Mouse (Mus musculus) hindbrain, embryonic 11.5 days (tissue): ENCODE results near the gene Lat. TPM values are rescaled to one million over a fixed set of nuclear protein-coding genes. Genes with fewer than 3 reads are reported as not detected.

Experiments used
- ATAC-seq: fragments of 200-750 bp; cut with Nextera tagmentation; 2 replicates; pipeline ENCODE4 v1.8.0; 2017; ENCODE audit warnings: mild to moderate bottlenecking, moderate TSS enrichment, moderate library complexity; ENCODE audit not compliant: low FRiP score
- DNase-seq: peaks from one replicate; pipeline ENCODE4 v3.0.0-alpha.2; 2015; ENCODE audit warnings: low spot score
- H3K27ac ChIP-seq: fragments of 300-500 bp; sonication (generic); 2 replicates; pipeline ENCODE4 v1.5.1; 2014; ENCODE audit warnings: mild to moderate bottlenecking, low read depth, low read length
- H3K27me3 ChIP-seq: fragments of 300-500 bp; sonication (generic); 2 replicates; pipeline ENCODE4 v1.6.1; 2014; ENCODE audit warnings: mild to moderate bottlenecking, low read length, moderate library complexity, mixed read lengths; ENCODE audit not compliant: control insufficient read depth, insufficient read depth
- H3K36me3 ChIP-seq: fragments of 300-500 bp; sonication (generic); 2 replicates; pipeline ENCODE4 v1.6.1; 2014; ENCODE audit warnings: mild to moderate bottlenecking, low read length, moderate library complexity, mixed read lengths; ENCODE audit not compliant: control insufficient read depth, insufficient read depth
- H3K4me1 ChIP-seq: fragments of 300-500 bp; sonication (generic); replicated peaks from 2 replicates; pipeline ENCODE4 v1.6.1; 2014; ENCODE audit warnings: low read length, mixed read lengths; ENCODE audit not compliant: control insufficient read depth, insufficient read depth
- H3K4me2 ChIP-seq: fragments of 300-500 bp; sonication (generic); replicated peaks from 2 replicates; pipeline ENCODE4 v1.6.1; 2014; ENCODE audit warnings: mild to moderate bottlenecking, low read depth, low read length
- H3K4me3 ChIP-seq: fragments of 300-500 bp; sonication (generic); 2 replicates; pipeline ENCODE4 v1.5.1; 2014; ENCODE audit warnings: low read depth, low read length
- H3K9ac ChIP-seq: fragments of 300-500 bp; sonication (generic); 2 replicates; pipeline ENCODE4 v1.6.1; 2014; ENCODE audit warnings: low read depth, low read length
- H3K9me3 ChIP-seq: fragments of 300-500 bp; sonication (generic); 2 replicates; pipeline ENCODE4 v1.6.1; 2016; ENCODE audit warnings: low read length; ENCODE audit not compliant: control insufficient read depth
- WGBS: fragments of 180-500 bp; shearing (Covaris S2); extraction: QIAGEN DNeasy Blood & Tissue Kit; methylation state at CpG from one replicate; pipeline ENCODE4 v1.1.7; 2014; 5-methylcytosine and 5-hydroxymethylcytosine counted together
- polyA plus RNA-seq: library from polyadenylated mRNA; unstranded; fragments of >200 nt; fragmentation: Nextera tagmentation; extraction: Ambion mirVana; gene quantifications from 2 replicates; pipeline ENCODE4 v1.2.1, GENCODE M21; 2014

Lat gene
- polyA plus RNA-seq, 1 experiment from 2014 or later = 3.0 TPM

DNA sequence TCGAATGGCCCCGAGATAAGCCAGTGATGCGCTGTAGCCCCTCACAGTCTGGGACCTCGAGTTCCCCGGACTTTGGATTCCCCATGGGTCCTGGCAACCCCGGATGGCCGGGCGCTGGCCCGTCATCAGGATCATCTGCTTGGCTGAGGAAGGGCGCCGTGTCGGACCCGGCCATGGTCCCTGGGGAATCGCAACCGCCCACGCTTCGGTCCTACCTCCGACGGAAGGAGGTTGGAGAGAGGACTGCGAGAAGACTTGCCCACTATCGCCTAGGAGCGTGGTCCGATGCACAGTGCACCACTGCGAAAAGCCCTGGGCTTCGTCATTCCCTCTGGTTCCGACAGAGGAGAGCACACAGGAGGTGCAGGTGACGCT lies 7.5 kb upstream of the Lat start:
- Histone ChIP-seq H3K27ac (no peak overlapping the region), H3K36me3 (no peaks in the 10 kb centered on the region), H3K9me3 (no peaks in the 10 kb centered on the region), H3K4me2 (peak overlapping the region; percentile 95), H3K4me1 (peaks cover 7% of the 10 kb centered on the region), H3K27me3 (no peaks in the 10 kb centered on the region), H3K9ac (peak overlapping the region; percentile 91), H3K4me3 (peak overlapping the region; percentile 89)
- DNase-seq = no peak
- peak; percentile 75 for ATAC-seq
- under 1% methylated on average over 27 of the region's 27 CpGs for WGBS

DNA sequence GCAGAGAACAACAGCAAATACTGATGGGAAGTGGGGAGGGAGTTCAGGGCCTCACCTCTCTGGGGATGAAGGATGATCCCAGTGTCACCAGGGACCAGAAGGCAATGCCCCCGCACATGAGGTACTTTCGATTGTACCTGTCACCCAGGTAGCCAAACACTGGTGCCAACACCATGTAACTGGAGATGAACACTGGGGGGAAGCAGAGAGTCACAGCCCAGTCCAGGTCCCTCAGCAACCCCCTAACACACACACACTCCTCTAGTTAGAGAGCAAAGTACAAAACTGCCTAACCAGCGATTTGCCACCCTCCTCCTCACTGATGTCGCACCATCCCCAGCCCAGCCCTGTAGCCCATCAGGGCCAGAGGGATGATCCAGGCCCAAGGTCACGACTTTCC lies 5.6 kb upstream of the Lat start:
- 75% methylated on average over 5 of the region's 5 CpGs for WGBS
- Histone ChIP-seq H3K4me1 (peaks cover 7% of the 10 kb centered on the region), H3K9ac (no peak overlapping the region), H3K27me3 (no peaks in the 10 kb centered on the region), H3K4me2 (no peak overlapping the region), H3K9me3 (no peaks in the 10 kb centered on the region), H3K36me3 (no peaks in the 10 kb centered on the region), H3K27ac (no peak overlapping the region), H3K4me3 (no peak overlapping the region)
- DNase-seq (no peak), ATAC-seq (no peak)

DNA sequence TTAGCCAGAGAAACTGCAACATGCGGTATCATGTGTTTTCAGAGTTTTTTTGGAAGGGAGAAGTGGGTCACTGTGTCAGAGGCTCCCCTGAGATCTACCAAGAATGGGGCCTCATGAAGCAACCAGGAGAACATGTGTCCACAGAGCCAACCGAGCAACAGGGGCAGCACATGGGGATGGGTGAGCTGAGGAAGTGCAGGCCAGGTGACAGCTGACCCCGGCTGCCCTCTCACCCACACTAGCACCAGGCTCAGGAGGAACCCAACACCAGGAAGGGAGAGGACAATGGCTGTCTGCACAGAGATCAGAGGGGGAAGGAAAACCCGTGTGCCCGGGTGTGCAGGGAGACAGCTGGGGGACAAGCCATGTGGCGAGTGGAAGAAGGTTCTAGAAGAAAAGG lies 5.2 kb upstream of the Lat start:
- no peaks in the 10 kb centered on the region for H3K27me3 ChIP-seq
- no peaks in the 10 kb centered on the region for H3K36me3 ChIP-seq

DNA sequence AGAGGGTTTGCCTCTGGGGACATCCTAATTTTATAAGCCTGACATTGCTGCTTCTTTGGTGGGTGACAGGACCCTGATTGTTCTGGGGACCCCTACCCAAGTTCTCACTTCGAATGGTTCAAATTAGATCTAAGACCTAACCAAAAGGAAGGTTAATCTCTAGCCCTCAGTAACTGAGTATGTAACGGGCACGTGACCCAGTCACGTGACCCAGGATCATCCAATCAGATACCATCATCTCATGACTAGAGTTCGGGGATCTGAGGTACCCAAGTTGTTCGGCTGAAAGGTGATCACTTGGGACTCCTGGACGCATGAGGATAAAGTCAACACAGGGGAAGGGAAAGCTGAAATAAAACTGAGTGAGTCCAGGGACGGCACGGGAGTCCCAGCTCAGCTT lies 3.6 kb upstream of the Lat start:
- Histone ChIP-seq H3K4me1 (peaks cover 7% of the 10 kb centered on the region), H3K9me3 (no peaks in the 10 kb centered on the region), H3K36me3 (no peaks in the 10 kb centered on the region), H3K4me2 (no peak overlapping the region), H3K9ac (no peak overlapping the region), H3K27ac (no peak overlapping the region), H3K27me3 (no peaks in the 10 kb centered on the region), H3K4me3 (no peak overlapping the region)
- no peak for ATAC-seq
- DNase-seq = no peak
- 90% methylated on average over 9 of the region's 9 CpGs for WGBS

More for the DNA sequence above, 5.2 kb upstream of the Lat start:
- ATAC-seq = no peak
- Histone ChIP-seq H3K4me3 (no peak overlapping the region), H3K4me1 (peaks cover 7% of the 10 kb centered on the region), H3K27ac (no peak overlapping the region), H3K9ac (no peak overlapping the region), H3K4me2 (no peak overlapping the region), H3K9me3 (no peaks in the 10 kb centered on the region)
- 83% methylated on average over 6 of the region's 6 CpGs for WGBS
- no peak for DNase-seq

DNA sequence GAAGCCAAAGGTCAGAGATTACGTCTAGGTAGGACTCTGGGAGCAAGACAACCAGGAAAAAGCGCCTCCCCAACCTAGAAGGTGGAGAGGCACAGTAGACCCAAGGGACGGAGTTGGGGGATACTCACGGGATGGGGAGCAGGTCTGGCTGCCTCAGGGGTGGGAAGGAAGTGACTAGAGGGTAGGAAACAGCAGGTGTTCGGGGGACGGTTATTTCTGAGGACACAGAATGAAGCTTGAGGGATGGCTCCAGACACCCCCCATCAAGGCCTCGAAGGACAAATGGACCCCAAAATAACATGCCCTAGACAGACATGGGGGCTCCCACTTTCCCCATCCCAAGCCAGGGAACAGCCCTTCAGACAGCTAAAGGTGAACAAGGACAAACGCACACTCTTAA lies 1.0 kb downstream of the Lat start:
- Histone ChIP-seq H3K36me3 (no peaks in the 10 kb centered on the region), H3K9me3 (no peaks in the 10 kb centered on the region), H3K27ac (no peak overlapping the region)

DNA sequence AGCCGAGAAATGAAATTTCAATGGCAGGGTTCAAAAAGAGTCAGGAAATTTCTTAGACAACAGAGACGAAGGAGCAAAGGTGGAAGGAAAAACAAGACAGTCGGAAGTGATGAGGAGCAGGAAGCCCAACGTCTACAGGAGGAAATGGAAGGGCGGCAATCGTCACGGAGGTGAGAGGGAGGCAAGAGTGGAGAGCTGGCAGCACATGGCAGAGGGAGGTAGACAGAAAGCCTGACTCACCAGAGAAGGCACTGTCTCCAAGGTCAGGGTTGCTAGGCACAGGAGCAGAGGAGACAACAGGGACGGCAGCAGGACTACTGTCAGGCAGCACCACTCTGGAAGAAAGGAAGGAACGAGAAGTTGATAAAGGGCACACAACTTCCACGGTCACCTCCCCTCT lies 1.7 kb downstream of the Lat start:
- no peaks in the 10 kb centered on the region for H3K4me1 ChIP-seq
- H3K27ac ChIP-seq = no peak overlapping the region
- 90% methylated on average over 10 of the region's 10 CpGs for WGBS
- no peaks in the 10 kb centered on the region for H3K27me3 ChIP-seq
- no peak for ATAC-seq
- no peak overlapping the region for H3K4me3 ChIP-seq
- no peaks in the 10 kb centered on the region for H3K36me3 ChIP-seq
- no peak for DNase-seq
- no peak overlapping the region for H3K9ac ChIP-seq
- H3K9me3 ChIP-seq = no peaks in the 10 kb centered on the region
- H3K4me2 ChIP-seq = no peak overlapping the region

More for the DNA sequence above, 1.0 kb downstream of the Lat start:
- no peak overlapping the region for H3K9ac ChIP-seq
- H3K27me3 ChIP-seq = no peaks in the 10 kb centered on the region
- H3K4me1 ChIP-seq = no peaks in the 10 kb centered on the region
- WGBS = 78% methylated on average over 8 of the region's 8 CpGs
- no peak for DNase-seq
- ATAC-seq = no peak
- H3K4me3 ChIP-seq = no peak overlapping the region
- H3K4me2 ChIP-seq = no peak overlapping the region

DNA sequence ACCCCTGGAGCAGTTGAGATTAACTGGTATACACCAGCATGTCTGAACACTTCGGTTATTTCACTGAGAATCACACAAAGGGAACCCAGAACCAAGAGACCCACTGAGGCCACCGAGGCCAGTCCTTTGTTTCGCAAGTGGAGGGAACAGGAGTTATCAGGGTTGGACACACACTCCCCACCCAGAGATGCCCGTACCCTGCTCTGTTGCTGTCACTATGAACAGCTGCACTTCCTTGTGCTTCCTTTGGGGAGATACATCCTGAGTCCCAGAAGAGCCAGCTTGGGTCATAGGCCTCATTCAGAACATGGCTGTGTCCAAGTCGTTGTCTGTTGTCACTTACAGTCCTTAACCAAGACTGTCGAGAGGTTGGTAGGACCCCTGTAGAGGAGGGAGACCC lies 6.3 kb downstream of the Lat start:
- 84% methylated on average over 6 of the region's 6 CpGs for WGBS
- Histone ChIP-seq H3K36me3 (no peaks in the 10 kb centered on the region), H3K4me1 (no peaks in the 10 kb centered on the region), H3K4me3 (no peak overlapping the region), H3K27ac (no peak overlapping the region), H3K9me3 (no peaks in the 10 kb centered on the region), H3K27me3 (no peaks in the 10 kb centered on the region), H3K4me2 (no peak overlapping the region), H3K9ac (no peak overlapping the region)
- ATAC-seq (no peak), DNase-seq (no peak)

DNA sequence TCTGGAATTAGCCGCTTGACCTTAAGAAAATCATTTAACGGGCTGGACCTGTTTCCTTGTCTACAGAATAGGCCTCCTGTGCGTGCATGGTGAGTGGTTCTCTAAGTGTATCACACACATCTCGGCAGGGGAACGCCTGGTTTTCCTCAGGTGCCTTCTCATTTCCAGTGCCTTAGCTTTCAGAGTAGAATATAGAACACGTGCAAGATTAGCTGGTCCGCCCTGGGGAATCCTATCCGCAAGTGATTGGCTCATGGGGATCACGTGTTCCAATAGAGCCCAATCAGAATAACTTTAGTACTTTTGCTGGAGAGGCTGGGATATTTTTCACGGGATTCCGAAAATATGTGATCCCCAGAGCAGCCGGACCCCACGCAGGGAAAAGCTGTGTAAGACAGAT lies 10.3 kb downstream of the Lat start:
- H3K9ac ChIP-seq = no peak overlapping the region
- DNase-seq = no peak
- no peaks in the 10 kb centered on the region for H3K9me3 ChIP-seq
- 79% methylated on average over 13 of the region's 13 CpGs for WGBS
- no peaks in the 10 kb centered on the region for H3K27me3 ChIP-seq
- ATAC-seq = no peak
- H3K27ac ChIP-seq = no peak overlapping the region
- no peak overlapping the region for H3K4me3 ChIP-seq
- no peaks in the 10 kb centered on the region for H3K4me1 ChIP-seq
- H3K4me2 ChIP-seq = no peak overlapping the region
- H3K36me3 ChIP-seq = no peaks in the 10 kb centered on the region

DNA sequence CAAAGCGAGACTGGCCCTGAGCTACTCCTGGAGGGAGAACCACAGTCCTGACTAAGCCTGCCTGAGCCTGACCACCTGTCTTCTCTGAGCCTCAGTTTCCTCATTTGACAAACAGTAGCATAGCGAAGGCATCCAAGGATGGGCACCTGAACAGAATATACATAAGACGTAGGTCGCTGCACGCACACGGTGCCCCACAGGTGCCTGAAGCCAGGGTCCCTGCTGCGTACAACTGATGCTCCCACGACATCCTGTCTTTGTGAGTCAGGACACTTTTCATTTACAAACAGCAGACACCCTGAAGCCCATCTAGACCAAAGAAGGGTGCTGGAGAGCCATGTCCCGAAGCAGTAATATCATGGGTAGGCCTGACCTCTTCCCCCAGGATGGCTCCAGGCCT lies 11.0 kb downstream of the Lat start:
- Histone ChIP-seq H3K36me3 (no peaks in the 10 kb centered on the region), H3K9ac (no peak overlapping the region), H3K9me3 (no peaks in the 10 kb centered on the region), H3K4me3 (no peak overlapping the region), H3K4me2 (no peak overlapping the region), H3K27me3 (no peaks in the 10 kb centered on the region), H3K27ac (no peak overlapping the region), H3K4me1 (no peaks in the 10 kb centered on the region)
- DNase-seq (no peak), ATAC-seq (no peak)
- WGBS = 89% methylated on average over 9 of the region's 9 CpGs
